Mouse (Mus musculus) hindbrain, embryonic 14.5 days (tissue): ENCODE measurements around the gene Isg15. TPM values are rescaled to one million over a fixed set of nuclear protein-coding genes. Genes with fewer than 3 reads are reported as not detected.

Experiments used
- ATAC-seq: fragments of 200-750 bp; cut with Nextera tagmentation; 2 replicates; pipeline ENCODE4 v1.8.0; 2017; ENCODE audit warnings: moderate number of reproducible peaks, mild to moderate bottlenecking, moderate TSS enrichment, moderate library complexity; ENCODE audit not compliant: low FRiP score
- DNase-seq: peaks from one replicate; pipeline ENCODE4 v3.0.0-alpha.2; 2015; ENCODE audit warnings: low spot score
- H3K27ac ChIP-seq: fragments of 300-500 bp; sonication (generic); 2 replicates; pipeline ENCODE4 v1.5.1; 2014; ENCODE audit warnings: mild to moderate bottlenecking, moderate library complexity
- H3K27me3 ChIP-seq: fragments of 300-500 bp; sonication (generic); 2 replicates; pipeline ENCODE4 v1.6.1; 2014; ENCODE audit warnings: mild to moderate bottlenecking, low read length, mixed read lengths; ENCODE audit not compliant: control insufficient read depth, insufficient read depth
- H3K36me3 ChIP-seq: fragments of 300-500 bp; sonication (generic); replicated peaks from 2 replicates; pipeline ENCODE4 v1.6.1; 2014; ENCODE audit not compliant: control insufficient read depth, insufficient read depth
- H3K4me1 ChIP-seq: fragments of 300-500 bp; sonication (generic); replicated peaks from 2 replicates; pipeline ENCODE4 v1.6.1; 2014; ENCODE audit warnings: antibody characterized with exemption, low read length, mixed read lengths; ENCODE audit not compliant: control insufficient read depth, insufficient read depth
- H3K4me2 ChIP-seq: fragments of 300-500 bp; sonication (generic); replicated peaks from 2 replicates; pipeline ENCODE4 v1.6.1; 2014; ENCODE audit warnings: mild to moderate bottlenecking, moderate library complexity
- H3K4me3 ChIP-seq: fragments of 300-500 bp; sonication (generic); replicated peaks from 2 replicates; pipeline ENCODE4 v1.5.1; 2014; ENCODE audit warnings: mild to moderate bottlenecking, low read length
- H3K9ac ChIP-seq: fragments of 300-500 bp; sonication (generic); 2 replicates; pipeline ENCODE4 v1.6.1; 2014
- H3K9me3 ChIP-seq: fragments of 300-500 bp; sonication (generic); 2 replicates; pipeline ENCODE4 v1.6.1; 2016; ENCODE audit warnings: low read length; ENCODE audit not compliant: control insufficient read depth
- WGBS: fragments of 180-500 bp; shearing (Covaris S2); extraction: QIAGEN DNeasy Blood & Tissue Kit; methylation state at CpG from one replicate; pipeline ENCODE4 v1.1.7; 2014; 5-methylcytosine and 5-hydroxymethylcytosine counted together
- polyA plus RNA-seq: library from polyadenylated mRNA; unstranded; fragments of >200 nt; fragmentation: Nextera tagmentation; extraction: Ambion mirVana; gene quantifications from 2 replicates; pipeline ENCODE4 v1.2.1, GENCODE M21; 2014

Gene Isg15
- polyA plus RNA-seq: 0.87 and 0.90 TPM in 2 replicates

GRCm38 (mm10) chr4:156200623-156201475 lies at the start of gene Isg15:
Gene Isg15, minus strand, starts transcription at chr4:156200818.
- Histone ChIP-seq H3K36me3 (no peaks in the 10 kb centered on the region), H3K9ac (no peak within 1 kb of the TSS), H3K27me3 (no peaks in the 10 kb centered on the region; the same call in 1 of the 2 replicates), H3K9me3 (no peaks in the 10 kb centered on the region), H3K27ac (no peak within 1 kb of the TSS), H3K4me1 (peaks cover 16% of the 10 kb centered on the region), H3K4me2 (no peak within 1 kb of the TSS), H3K4me3 (no peak within 1 kb of the TSS)
- DNase-seq: no peak
- no peak for ATAC-seq
- WGBS: 68% methylated on average over 10 of the region's 10 CpGs

- Histone ChIP-seq H3K4me2 (no peak overlapping the region), H3K9me3 (no peaks in the 10 kb centered on the region), H3K4me1 (peaks cover 13% of the 10 kb centered on the region; the same call in 1 of the 2 replicates), H3K4me3 (no peak overlapping the region), H3K9ac (no peak overlapping the region), H3K27me3 (peaks cover 4% of the 10 kb centered on the region; the same call in 1 of the 2 replicates), H3K27ac (no peak overlapping the region), H3K36me3 (peaks cover 50% of the 10 kb centered on the region)
- ATAC-seq (no peak), DNase-seq (no peak)
- WGBS: 64% methylated on average over 11 of the region's 11 CpGs
Measured at GRCm38 (mm10) chr4:156249567-156249966, 48.9 kb upstream of the Isg15 start.

- WGBS: 22% methylated on average over 55 of the region's 60 CpGs
Measured at GRCm38 (mm10) chr4:156236651-156237447, 36.2 kb upstream of the Isg15 start.

GRCm38 (mm10) chr4:156235808-156236533 lies 35.4 kb upstream of the Isg15 start, which contains the start of gene Noc2l:
Gene Noc2l, plus strand, starts transcription at chr4:156236010.
- ATAC-seq (peak; percentile 89), DNase-seq (peak; percentile 95)
- Histone ChIP-seq H3K4me3 (peak within 1 kb of the TSS; percentile 88), H3K27ac (peak within 1 kb of the TSS; percentile 83), H3K9ac (peak within 1 kb of the TSS; percentile 86), H3K36me3 (peaks cover 59% of the 10 kb centered on the region), H3K4me2 (peak within 1 kb of the TSS; percentile 93), H3K4me1 (peaks cover 18% of the 10 kb centered on the region), H3K27me3 (no peaks in the 10 kb centered on the region), H3K9me3 (no peaks in the 10 kb centered on the region)
- WGBS: under 1% methylated on average over 89 of the region's 90 CpGs

More at GRCm38 (mm10) chr4:156236651-156237447, 36.2 kb upstream of the Isg15 start:
- Histone ChIP-seq H3K27me3 (no peaks in the 10 kb centered on the region), H3K4me2 (peak overlapping the region; percentile 93), H3K27ac (no peak overlapping the region), H3K9ac (peak overlapping the region; percentile 80; the same call in 1 of the 2 replicates), H3K4me1 (peaks cover 18% of the 10 kb centered on the region), H3K36me3 (peaks cover 59% of the 10 kb centered on the region), H3K9me3 (no peaks in the 10 kb centered on the region), H3K4me3 (peak overlapping the region; percentile 88)
- ATAC-seq (no peak), DNase-seq (no peak)

GRCm38 (mm10) chr4:156235360-156235770 lies 34.7 kb upstream of the Isg15 start:
- H3K9ac ChIP-seq: peak overlapping the region; percentile 80
- H3K27ac ChIP-seq: peak overlapping the region; percentile 83
- ATAC-seq (peak; percentile 19; the same call in 1 of the 2 replicates), DNase-seq (peak; percentile 68)
- H3K4me3 ChIP-seq: peak overlapping the region; percentile 88
- H3K36me3 ChIP-seq: peaks cover 59% of the 10 kb centered on the region
- WGBS: 1% methylated on average over 15 of the region's 15 CpGs
- peaks cover 18% of the 10 kb centered on the region for H3K4me1 ChIP-seq
- H3K9me3 ChIP-seq: no peaks in the 10 kb centered on the region
- peak overlapping the region; percentile 93 for H3K4me2 ChIP-seq
- H3K27me3 ChIP-seq: no peaks in the 10 kb centered on the region

- DNase-seq (peak; percentile 73), ATAC-seq (peak; percentile 69)
- peak within 1 kb of the TSS; percentile 93 for H3K4me2 ChIP-seq
- WGBS: under 1% methylated on average over 36 of the region's 48 CpGs
- peak within 1 kb of the TSS; percentile 86 for H3K9ac ChIP-seq
- no peaks in the 10 kb centered on the region for H3K9me3 ChIP-seq
- peak within 1 kb of the TSS; percentile 83 for H3K27ac ChIP-seq
- H3K27me3 ChIP-seq: no peaks in the 10 kb centered on the region
- H3K4me3 ChIP-seq: peak within 1 kb of the TSS; percentile 88
- peaks cover 18% of the 10 kb centered on the region for H3K4me1 ChIP-seq
- peaks cover 59% of the 10 kb centered on the region for H3K36me3 ChIP-seq
Measured at GRCm38 (mm10) chr4:156234701-156235213, 34.1 kb upstream of the Isg15 start, which contains the start of gene Plekhn1. Gene Plekhn1, minus strand, starts transcription at chr4:156234857.

- Histone ChIP-seq H3K27me3 (no peaks in the 10 kb centered on the region), H3K4me2 (peak overlapping the region; percentile 93), H3K9me3 (no peaks in the 10 kb centered on the region), H3K27ac (peak overlapping the region; percentile 78), H3K4me3 (peak overlapping the region; percentile 88), H3K9ac (peak overlapping the region; percentile 86), H3K36me3 (peaks cover 59% of the 10 kb centered on the region), H3K4me1 (peaks cover 18% of the 10 kb centered on the region)
- 3% methylated on average over 17 of the region's 17 CpGs for WGBS
- DNase-seq (no peak), ATAC-seq (no peak)
Measured at GRCm38 (mm10) chr4:156234021-156234501, 33.4 kb upstream of the Isg15 start.

- DNase-seq (no peak), ATAC-seq (peak; percentile 17; the same call in 1 of the 2 replicates)
- Histone ChIP-seq H3K4me3 (no peak overlapping the region), H3K27ac (no peak overlapping the region), H3K9me3 (no peaks in the 10 kb centered on the region), H3K4me1 (peaks cover 5% of the 10 kb centered on the region), H3K4me2 (no peak overlapping the region), H3K27me3 (no peaks in the 10 kb centered on the region), H3K36me3 (peaks cover 44% of the 10 kb centered on the region), H3K9ac (no peak overlapping the region)
- 26% methylated on average over 12 of the region's 12 CpGs for WGBS
Measured at GRCm38 (mm10) chr4:156228393-156229024, 27.9 kb upstream of the Isg15 start.
